Mouse (Mus musculus): ENCODE measurements around the gene Slc25a18. TPM values are rescaled to one million over a fixed set of nuclear protein-coding genes. Genes with fewer than 3 reads are reported as not detected.
"Not testable (repeated sequence)": the region's sequence is repeated elsewhere in the genome, so short reads cannot be mapped to it uniquely, and the experiment has no call there.

Gene Slc25a18
- total RNA-seq, 4 experiments from 2014 or later: 0.17 TPM; not detected in 3

GRCm38 (mm10) chr6:120796111-120796510 lies 22.7 kb downstream of the Slc25a18 start:
- no peak for DNase-seq (ENCODE audit: low spot score in 2 of 2)

GRCm38 (mm10) chr6:120798019-120798418 lies 24.6 kb downstream of the Slc25a18 start:
- no peak for DNase-seq (ENCODE audit: low spot score in 2 of 2)

GRCm38 (mm10) chr6:120798905-120799304 lies 25.5 kb downstream of the Slc25a18 start:
- DNase-seq (ENCODE audit: low spot score in 2 of 2): no peak

- DNase-seq (ENCODE audit: low spot score in 2 of 2): no peak
Observed at GRCm38 (mm10) chr6:120799581-120800041, 26.2 kb downstream of the Slc25a18 start.

- DNase-seq (ENCODE audit: low spot score in 2 of 2): no peak
Observed at GRCm38 (mm10) chr6:120806999-120807737, 33.8 kb downstream of the Slc25a18 start.

- no peak for DNase-seq (ENCODE audit: low spot score in 2 of 2)
Observed at GRCm38 (mm10) chr6:120807738-120808081, 34.3 kb downstream of the Slc25a18 start.

GRCm38 (mm10) chr6:120811999-120812398 lies 38.6 kb downstream of the Slc25a18 start:
- DNase-seq (ENCODE audit: low spot score in 2 of 2): not testable (repeated sequence)

- no peak for DNase-seq (ENCODE audit: low spot score in 2 of 2)
Observed at GRCm38 (mm10) chr6:120819294-120819693, 45.9 kb downstream of the Slc25a18 start.

- no peak for DNase-seq (ENCODE audit: low spot score in 2 of 2)
Observed at GRCm38 (mm10) chr6:120820144-120820543, 46.8 kb downstream of the Slc25a18 start.

- DNase-seq (ENCODE audit: low spot score in 2 of 2): no peak
Observed at GRCm38 (mm10) chr6:120820941-120821340, 47.6 kb downstream of the Slc25a18 start.

GRCm38 (mm10) chr6:120821715-120822114 lies 48.3 kb downstream of the Slc25a18 start:
- no peak for DNase-seq (ENCODE audit: low spot score in 2 of 2)

GRCm38 (mm10) chr6:120822307-120822928 lies 49.0 kb downstream of the Slc25a18 start, which contains the start of gene Atp6v1e1:
Gene Atp6v1e1 (minus strand): TSS chr6:120822793.
- peak; percentile 74 to 87 for DNase-seq (ENCODE audit: low spot score in 2 of 2)

- DNase-seq (ENCODE audit: low spot score in 2 of 2): no peak
Observed at GRCm38 (mm10) chr6:120822937-120823614, 49.7 kb downstream of the Slc25a18 start.

GRCm38 (mm10) chr6:120830056-120830455 lies 56.7 kb downstream of the Slc25a18 start:
- DNase-seq (ENCODE audit: low spot score in 2 of 2): no peak

- DNase-seq (ENCODE audit: low spot score in 2 of 2): no peak
Observed at GRCm38 (mm10) chr6:120830866-120831608, 57.7 kb downstream of the Slc25a18 start.

GRCm38 (mm10) chr6:120832097-120832496 lies 58.7 kb downstream of the Slc25a18 start:
- no peak for DNase-seq (ENCODE audit: low spot score in 2 of 2)

- no peak for DNase-seq (ENCODE audit: low spot score in 2 of 2)
Observed at GRCm38 (mm10) chr6:120834766-120835321, 61.5 kb downstream of the Slc25a18 start.

GRCm38 (mm10) chr6:120835474-120836374 lies 62.3 kb downstream of the Slc25a18 start, which contains the start of gene Bcl2l13:
Gene Bcl2l13 (plus strand): TSS chr6:120836212.
- peak; percentile 97 to 98 for DNase-seq (ENCODE audit: low spot score in 2 of 2)

- peak in 1 of 2 experiments; percentile 14 for DNase-seq (ENCODE audit: low spot score in 2 of 2)
Observed at GRCm38 (mm10) chr6:120836389-120837151, 63.2 kb downstream of the Slc25a18 start.
